Mouse (Mus musculus) kidney, postnatal 14 days (tissue): ENCODE measurements around the gene Basp1.

Experiments used
- DNase-seq: peaks from one replicate; pipeline ENCODE4 v3.0.0; 2022; ENCODE audit warnings: mixed read lengths

The Basp1 gene

DNA sequence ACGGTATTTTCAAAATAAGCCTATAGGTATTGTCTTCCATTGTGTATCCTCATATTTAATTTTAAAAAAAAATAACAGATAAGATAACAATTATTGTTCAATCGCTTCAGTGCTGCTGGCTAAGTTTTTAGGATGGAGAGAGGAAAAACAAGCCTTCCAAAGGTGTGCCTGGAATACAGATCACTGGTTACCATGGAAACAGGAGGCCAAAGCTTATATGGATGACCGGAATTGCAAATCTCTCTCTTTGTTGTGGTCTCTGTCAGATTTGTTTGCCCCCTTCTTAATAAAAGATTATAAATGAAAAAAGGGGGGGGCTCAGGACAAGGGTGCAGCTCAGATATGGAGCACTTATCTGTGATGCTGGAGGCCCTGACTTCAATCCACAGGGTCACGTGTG lies 2.4 kb upstream of the Basp1 start:
- no peak for DNase-seq

- peak; percentile 87 for DNase-seq
Observed at GRCm38 (mm10) chr15:25414747-25415119, 1.2 kb upstream of the Basp1 start.

GRCm38 (mm10) chr15:25414011-25414746 lies 615 bp upstream of the Basp1 start:
- no peak for DNase-seq

- DNase-seq: peak; percentile 15
Observed at GRCm38 (mm10) chr15:25412761-25413261, 753 bp downstream of the Basp1 start.

DNA sequence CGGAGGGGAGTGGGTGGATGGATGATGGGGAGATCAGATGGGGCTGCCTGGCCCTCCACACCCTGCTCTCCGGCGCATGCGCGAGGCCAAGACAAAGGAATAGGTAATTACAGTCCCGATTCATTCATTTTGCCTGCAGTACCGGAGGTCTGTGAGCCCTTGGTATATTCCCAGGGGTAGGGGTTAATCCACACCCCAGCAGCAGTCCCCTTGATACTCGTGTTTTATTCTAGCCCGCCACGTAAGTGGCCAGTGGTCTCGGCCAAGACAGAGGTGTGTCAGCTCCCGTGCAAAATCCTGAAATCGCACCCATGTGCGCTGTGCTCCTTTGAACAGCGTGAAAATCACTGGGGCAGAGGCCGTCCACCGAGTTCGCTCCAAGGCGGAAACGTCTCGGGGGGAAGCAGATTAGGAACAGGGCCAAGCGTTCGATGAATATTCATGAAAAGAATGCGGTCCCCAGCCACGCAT lies 1.4 kb downstream of the Basp1 start:
- peak; percentile 36 for DNase-seq

DNA sequence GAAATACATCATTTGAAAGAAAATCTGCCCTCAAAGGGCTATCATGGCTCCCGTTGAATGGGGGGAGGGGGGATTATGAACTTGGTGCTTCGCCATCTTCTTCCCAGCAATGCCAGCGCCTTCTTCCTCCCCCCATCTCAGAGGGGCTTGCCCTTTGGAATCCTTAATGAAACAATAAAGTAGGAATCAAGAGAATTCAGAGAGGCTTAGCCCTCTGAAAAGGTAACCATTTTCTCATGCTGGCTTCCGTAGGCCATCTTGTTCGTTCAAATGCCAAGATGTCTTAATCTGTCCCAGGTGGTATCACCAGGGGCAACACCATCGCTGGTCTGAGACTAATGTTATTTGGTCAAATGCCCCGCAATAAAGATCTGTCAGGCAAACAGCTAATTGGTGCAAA lies 2.1 kb downstream of the Basp1 start:
- DNase-seq: no peak

GRCm38 (mm10) chr15:25405926-25406325 lies 7.6 kb downstream of the Basp1 start:
- DNase-seq: no peak

DNA sequence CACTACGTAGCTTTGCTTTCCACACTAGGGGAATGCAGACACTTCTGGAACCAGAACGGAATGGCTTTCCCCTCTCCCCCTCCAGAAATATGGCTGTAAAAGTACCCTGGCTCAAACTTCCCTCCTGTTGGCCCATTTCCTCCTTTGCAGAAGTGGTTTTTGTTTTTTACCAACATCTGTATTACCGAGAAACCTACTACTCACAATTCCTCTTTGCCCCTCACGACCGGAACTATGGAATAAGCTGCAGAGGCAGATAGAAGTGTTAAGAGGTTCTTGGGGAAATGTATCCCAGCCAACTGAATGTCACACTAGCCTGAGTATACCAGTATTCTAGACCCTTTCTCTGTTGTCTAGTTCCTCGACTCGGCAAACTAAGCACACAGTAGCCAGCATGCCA lies 9.7 kb downstream of the Basp1 start:
- DNase-seq: no peak

DNA sequence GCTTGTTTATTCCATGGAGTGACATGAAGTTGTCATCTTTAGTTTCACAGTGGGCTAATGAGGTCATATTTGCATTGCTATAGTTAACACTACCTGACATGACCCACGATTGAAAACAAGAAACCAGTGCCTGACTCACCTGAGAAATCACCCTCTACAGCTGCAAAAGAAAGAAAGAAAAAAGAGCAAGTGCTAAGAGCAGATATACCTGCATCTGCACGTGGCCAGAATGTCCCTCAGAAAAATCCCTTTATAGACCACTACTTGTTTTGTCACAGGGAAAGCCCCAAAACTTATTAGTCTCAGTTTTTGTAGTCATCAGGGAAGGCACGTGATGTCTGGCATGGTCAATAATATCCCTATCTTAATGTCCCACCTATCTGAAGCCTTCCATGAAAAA lies 11.6 kb downstream of the Basp1 start:
- DNase-seq: no peak

- no peak for DNase-seq
Observed at GRCm38 (mm10) chr15:25400276-25400675, 13.3 kb downstream of the Basp1 start.

DNA sequence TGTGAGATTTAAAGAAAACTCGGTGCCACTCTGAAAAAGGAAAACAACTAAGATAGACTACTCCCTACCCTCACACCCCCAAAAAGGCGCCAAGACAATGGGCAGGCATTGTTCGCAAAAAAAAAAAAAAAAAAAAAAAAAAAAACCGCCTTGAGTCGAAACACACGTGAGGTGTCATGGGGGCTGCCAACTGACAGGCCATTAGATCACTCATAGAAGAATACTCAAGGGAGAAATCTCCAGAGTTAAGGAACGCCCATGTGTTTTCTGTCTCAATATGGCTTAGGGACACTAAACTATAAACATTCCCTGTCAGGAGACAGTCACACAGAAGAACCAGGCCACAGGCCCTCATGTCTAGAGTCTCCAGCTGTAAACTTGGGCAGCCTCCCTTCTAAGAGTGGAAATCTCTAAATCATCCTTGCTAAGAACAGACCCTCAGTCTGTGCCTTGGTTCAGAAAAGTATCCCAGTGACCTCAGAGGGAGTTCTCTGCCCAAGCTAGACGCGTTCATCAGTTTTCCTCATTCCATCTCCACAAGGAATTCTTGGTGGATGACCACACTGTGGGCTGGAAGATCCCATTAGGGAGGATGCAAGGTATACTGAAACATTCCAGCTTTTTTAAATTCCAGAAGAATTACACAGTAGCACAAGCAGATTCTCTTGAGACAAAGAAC lies 17.5 kb downstream of the Basp1 start:
- DNase-seq: no peak

DNA sequence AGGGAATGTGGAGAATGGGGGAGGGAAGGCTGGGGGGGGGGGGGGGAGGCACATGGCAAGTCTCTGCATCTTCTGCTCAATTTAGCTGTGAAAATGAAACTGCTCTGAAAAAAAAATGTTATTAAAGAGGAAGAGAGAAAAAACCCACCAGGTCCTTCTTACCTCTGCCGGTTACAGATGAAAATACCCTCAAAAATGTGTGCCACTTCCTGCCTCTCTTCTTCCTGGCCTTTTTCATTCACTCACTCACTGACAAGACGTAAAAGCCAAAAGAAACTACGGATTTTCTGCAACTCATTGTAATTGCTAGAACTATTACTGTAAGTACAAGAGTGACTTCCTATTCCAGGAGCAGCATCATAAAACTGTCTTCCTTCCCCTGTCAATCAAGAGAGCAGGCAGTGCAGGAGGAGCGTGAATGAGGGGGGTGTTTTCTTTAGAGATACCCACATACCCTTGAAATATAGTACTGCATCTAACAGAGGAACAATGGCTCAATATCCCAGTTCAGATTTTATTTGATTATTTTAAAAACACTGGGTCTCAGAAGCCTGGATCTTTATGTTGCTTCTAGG lies 21.0 kb downstream of the Basp1 start:
- DNase-seq: no peak

GRCm38 (mm10) chr15:25391210-25391609 lies 22.4 kb downstream of the Basp1 start:
- no peak for DNase-seq

- no peak for DNase-seq
Observed at GRCm38 (mm10) chr15:25387572-25387971, 26.0 kb downstream of the Basp1 start.

GRCm38 (mm10) chr15:25380051-25380450 lies 33.5 kb downstream of the Basp1 start:
- DNase-seq: no peak

DNA sequence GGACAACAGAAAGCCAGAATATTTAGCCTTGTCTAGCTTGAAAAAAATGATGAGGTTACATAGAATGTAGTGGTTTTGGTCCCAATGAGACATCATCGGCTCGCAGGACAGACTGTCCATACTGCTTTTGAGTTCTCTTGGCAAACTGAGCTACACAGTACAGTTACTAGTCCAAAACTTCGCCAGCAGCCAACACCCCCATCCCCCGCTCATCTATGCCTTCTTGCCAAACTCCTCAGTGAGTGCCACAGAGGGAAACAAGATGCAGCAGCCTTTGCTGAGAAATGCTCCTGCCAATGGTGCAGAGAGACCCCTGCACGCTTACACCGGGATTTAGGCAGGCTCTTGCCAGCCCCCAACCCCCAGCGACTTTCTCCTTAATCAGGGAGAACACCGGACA lies 34.9 kb downstream of the Basp1 start:
- no peak for DNase-seq

GRCm38 (mm10) chr15:25376914-25377313 lies 36.6 kb downstream of the Basp1 start:
- no peak for DNase-seq

GRCm38 (mm10) chr15:25373486-25373885 lies 40.1 kb downstream of the Basp1 start:
- no peak for DNase-seq

DNA sequence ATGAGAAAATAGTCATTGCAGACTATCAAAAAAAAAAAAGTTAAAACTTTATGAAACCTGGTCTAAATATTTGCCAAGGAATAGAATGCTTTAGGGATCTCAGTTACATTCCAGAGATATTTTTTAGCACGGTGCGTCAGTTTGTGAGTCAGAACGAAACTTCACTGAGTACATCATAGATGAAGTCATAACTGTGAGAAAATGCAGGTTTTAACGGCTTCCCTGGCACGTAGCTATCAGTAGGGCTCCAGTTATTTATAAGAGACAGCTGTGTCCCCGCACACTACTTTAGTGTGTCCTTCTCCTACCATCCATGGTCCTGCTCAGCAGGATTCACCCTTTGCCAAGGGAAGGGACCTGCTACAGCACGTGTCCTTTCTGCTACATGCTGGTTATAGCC lies 44.0 kb downstream of the Basp1 start:
- no peak for DNase-seq

- DNase-seq: no peak
Observed at GRCm38 (mm10) chr15:25365503-25365902, 48.1 kb downstream of the Basp1 start.

DNA sequence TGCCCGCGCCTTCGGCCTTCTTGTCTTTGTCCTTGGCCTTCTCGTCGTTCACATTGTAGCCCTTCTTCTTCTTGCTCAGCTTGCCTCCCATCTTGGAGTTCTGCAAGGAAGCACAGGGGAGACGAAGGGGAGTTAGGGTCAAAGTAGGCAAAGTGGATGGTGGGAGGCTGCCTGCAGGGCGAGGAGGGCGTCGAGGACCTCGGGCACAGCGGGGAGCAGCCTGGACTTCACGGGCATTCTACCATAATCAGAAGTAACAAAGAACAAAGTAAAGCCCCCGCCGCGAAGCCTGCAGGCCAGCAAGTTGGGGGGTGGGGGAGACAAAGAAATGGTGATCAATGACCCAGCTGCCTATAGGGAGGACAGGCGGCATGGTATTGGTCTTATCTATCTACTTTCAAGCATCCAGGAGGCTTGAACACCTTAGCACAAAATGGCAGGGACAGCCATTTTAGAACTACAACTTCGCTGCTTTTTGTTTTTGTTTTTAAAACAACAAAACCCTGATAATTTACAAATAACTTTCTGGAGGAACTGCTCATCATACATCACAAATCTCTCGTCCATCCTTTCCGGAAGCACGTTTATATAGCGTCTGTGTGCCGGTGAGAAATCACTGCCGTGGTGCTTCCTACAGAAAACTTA lies 48.6 kb downstream of the Basp1 start:
- no peak for DNase-seq

DNA sequence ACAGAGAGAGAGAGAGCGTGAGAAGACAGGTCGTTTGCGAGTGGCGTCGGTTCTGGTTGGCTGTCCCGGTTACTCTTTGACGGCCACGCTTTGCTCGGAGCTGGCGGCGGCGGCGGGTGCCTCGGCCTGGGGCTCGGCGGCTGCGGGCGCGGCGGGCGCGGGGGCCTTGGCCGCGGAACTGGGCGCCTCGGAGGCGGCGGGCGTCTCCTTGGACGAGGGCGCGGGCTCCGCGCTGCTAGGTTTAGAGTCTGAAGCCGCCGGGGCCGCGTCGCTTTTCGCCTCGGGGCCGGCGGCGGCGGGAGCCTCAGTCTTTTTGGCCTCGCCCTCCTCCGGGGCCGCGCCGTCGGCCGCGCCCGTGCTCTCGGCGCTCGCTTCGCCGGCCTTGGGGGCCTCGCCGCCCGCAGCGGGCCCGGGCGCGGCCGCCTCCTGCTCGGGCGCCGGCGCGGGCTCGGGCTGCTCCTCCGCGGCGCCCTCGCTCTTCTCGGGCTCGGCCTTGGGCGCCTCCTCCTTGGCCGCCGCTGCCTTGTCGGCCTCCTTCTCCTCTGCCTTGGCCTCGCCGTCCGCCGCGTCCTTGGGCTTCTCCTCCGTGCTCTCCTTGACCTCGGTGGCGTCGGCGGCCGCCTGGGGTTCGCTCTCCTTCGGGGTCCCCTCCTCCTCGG lies 49.3 kb downstream of the Basp1 start:
- DNase-seq: peak; percentile 30

- no peak for DNase-seq
Observed at GRCm38 (mm10) chr15:25363636-25364035, 49.9 kb downstream of the Basp1 start.
